Mouse (Mus musculus): ENCODE results near the gene Trappc6a. TPM values are rescaled to one million over a fixed set of nuclear protein-coding genes. Genes with fewer than 3 reads are reported as not detected.
A peak's percentile ranks its signal among the peaks of the same experiment; 100 is the strongest.

Gene Trappc6a
- polyA plus RNA-seq, 1 experiment from 2014 or later, result 51.0 TPM

GRCm38 (mm10) chr7:19557982-19558900, 50.0 kb downstream of the Trappc6a start:
- no peak for ATAC-seq (ENCODE audit: low FRiP score, low read depth)
- peak overlapping the region; percentile 99; the same call in 1 of the 2 replicates for H3K4me2 ChIP-seq (replicated peaks)
- H3K9ac ChIP-seq, result peak overlapping the region; percentile 29; the same call in 1 of the 2 replicates

DNA sequence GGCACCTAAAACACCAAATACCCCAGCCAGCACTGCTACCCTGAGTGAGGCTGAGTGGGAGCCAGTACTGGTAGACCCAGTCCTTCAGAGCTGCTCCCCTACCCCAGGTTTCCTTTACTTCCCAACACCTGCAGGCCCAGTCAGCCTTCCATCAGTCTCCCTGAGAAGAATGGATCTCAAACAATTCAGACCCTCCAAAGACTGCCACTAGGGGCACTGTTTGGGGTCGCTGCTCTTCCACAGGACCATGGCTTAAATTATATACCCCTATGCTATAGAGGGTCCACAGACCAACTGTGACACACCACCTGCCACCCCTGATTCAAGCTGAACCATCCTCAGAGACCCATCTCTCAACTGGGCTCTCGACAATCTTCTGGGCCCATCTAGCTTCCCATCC, 50.8 kb downstream of the Trappc6a start:
- Histone ChIP-seq H3K9me3 (no peaks in the 10 kb centered on the region), H3K4me2 (replicated peaks) (peak overlapping the region; percentile 99), H3K27ac (no peak overlapping the region), H3K4me1 (peaks cover 48% of the 10 kb centered on the region), H3K9ac (peak overlapping the region; percentile 29; the same call in 1 of the 2 replicates), H3K4me3 (no peak overlapping the region), H3K27me3 (replicated peaks) (no peaks in the 10 kb centered on the region), H3K36me3 (peaks cover 28% of the 10 kb centered on the region)
- ATAC-seq (ENCODE audit: low FRiP score, low read depth), result no peak
- 35% methylated on average over 2 of the region's 2 CpGs for WGBS

More at GRCm38 (mm10) chr7:19557982-19558900, 50.0 kb downstream of the Trappc6a start:
- no peak overlapping the region for H3K27ac ChIP-seq
- WGBS, result 97% methylated on average over 6 of the region's 6 CpGs
- peaks cover 50% of the 10 kb centered on the region for H3K4me1 ChIP-seq
- H3K4me3 ChIP-seq, result no peak overlapping the region
- H3K9me3 ChIP-seq, result no peaks in the 10 kb centered on the region
- no peaks in the 10 kb centered on the region for H3K27me3 ChIP-seq (replicated peaks)
- H3K36me3 ChIP-seq, result peaks cover 35% of the 10 kb centered on the region

- Histone ChIP-seq H3K4me2 (replicated peaks) (peak overlapping the region; percentile 99), H3K27me3 (replicated peaks) (no peaks in the 10 kb centered on the region), H3K27ac (no peak overlapping the region), H3K4me1 (peaks cover 40% of the 10 kb centered on the region), H3K9me3 (peaks cover 4% of the 10 kb centered on the region; the same call in 1 of the 2 replicates), H3K36me3 (peaks cover 32% of the 10 kb centered on the region), H3K4me3 (peak overlapping the region; percentile 80), H3K9ac (peak overlapping the region; percentile 92)
- ATAC-seq (ENCODE audit: low FRiP score, low read depth), result no peak
- 27% methylated on average over 11 of the region's 11 CpGs for WGBS
Measured at GRCm38 (mm10) chr7:19560491-19561260, 52.5 kb downstream of the Trappc6a start.

DNA sequence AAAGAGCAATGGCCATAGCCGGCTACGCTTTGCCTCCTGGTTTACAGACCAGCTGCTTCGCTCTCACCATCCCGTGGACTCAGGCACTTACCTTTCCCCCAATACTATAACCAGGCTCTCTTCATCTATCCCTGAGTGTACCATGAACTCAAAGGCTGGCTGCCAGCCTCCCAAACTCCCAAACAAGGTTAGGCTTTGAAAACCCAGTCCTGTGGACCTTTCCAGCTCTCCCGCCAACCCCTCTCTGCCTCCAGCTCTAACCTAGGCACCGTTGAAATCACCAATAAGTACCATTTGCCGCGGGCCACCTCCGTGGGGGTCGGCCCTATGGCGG, 53.2 kb downstream of the Trappc6a start:
- no peaks in the 10 kb centered on the region for H3K27me3 ChIP-seq (replicated peaks)
- peak overlapping the region; percentile 99 for H3K4me2 ChIP-seq (replicated peaks)
- H3K36me3 ChIP-seq, result peaks cover 35% of the 10 kb centered on the region
- peaks cover 40% of the 10 kb centered on the region for H3K4me1 ChIP-seq
- no peak for ATAC-seq (ENCODE audit: low FRiP score, low read depth)
- WGBS, result 2% methylated on average over 11 of the region's 11 CpGs
- H3K9ac ChIP-seq, result peak overlapping the region; percentile 92
- H3K27ac ChIP-seq, result peak overlapping the region; percentile 63; the same call in 1 of the 2 replicates
- peak overlapping the region; percentile 80 for H3K4me3 ChIP-seq
- H3K9me3 ChIP-seq, result peaks cover 4% of the 10 kb centered on the region; the same call in 1 of the 2 replicates

GRCm38 (mm10) chr7:19561765-19562642, 53.8 kb downstream of the Trappc6a start:
- H3K4me1 ChIP-seq, result peaks cover 40% of the 10 kb centered on the region
- H3K4me3 ChIP-seq, result peak overlapping the region; percentile 80
- no peaks in the 10 kb centered on the region for H3K27me3 ChIP-seq (replicated peaks)
- peaks cover 4% of the 10 kb centered on the region; the same call in 1 of the 2 replicates for H3K9me3 ChIP-seq
- H3K9ac ChIP-seq, result peak overlapping the region; percentile 92
- H3K27ac ChIP-seq, result peak overlapping the region; percentile 63
- H3K4me2 ChIP-seq (replicated peaks), result peak overlapping the region; percentile 99
- WGBS, result under 1% methylated on average over 102 of the region's 102 CpGs
- ATAC-seq (ENCODE audit: low FRiP score, low read depth), result peak; percentile 86
- peaks cover 34% of the 10 kb centered on the region for H3K36me3 ChIP-seq

DNA sequence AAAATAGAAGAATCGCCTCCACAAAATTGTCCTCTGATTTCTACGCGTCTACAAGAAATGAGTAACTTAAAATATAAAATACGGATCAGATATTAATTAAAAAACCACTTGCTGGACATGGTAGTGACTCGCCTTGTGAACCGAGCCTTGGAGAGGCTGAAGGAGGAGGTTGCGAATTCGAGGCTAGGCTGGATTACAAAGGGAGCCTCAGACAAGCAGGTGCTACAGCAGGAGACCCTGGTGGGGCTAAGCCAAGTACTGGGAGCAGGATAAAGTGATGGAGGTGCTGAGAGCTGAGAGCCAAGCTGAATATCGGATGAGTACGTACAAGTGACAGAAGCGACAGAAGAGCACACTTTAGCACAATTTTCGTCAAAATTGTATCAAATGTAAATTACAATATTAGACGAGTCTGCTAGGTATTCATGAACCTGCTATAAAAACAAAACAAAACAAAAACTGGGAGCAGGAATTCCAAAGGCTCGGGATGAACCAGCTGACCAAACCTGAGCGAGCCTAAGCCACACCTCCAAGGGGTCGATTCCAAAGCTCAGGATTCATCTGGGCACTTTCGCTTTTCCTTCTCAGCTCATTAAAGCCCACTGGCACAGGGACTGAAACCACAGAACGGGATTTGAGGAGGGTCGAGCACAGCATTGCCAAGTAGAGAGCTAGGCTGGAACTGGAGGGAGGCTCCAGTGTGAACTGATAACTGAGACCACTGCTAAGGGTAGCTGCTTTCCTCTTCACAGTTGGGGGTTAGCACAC, 54.6 kb downstream of the Trappc6a start, which contains the start of gene Ppp1r37:
Gene Ppp1r37, minus strand, starts transcription at position 434 of the 768 bp plus-strand sequence.
- peak; percentile 59 for ATAC-seq (ENCODE audit: low FRiP score, low read depth)
- Histone ChIP-seq H3K27ac (peak within 1 kb of the TSS; percentile 63), H3K4me3 (peak within 1 kb of the TSS; percentile 80), H3K4me1 (peaks cover 40% of the 10 kb centered on the region), H3K36me3 (peaks cover 32% of the 10 kb centered on the region), H3K9ac (peak within 1 kb of the TSS; percentile 92), H3K27me3 (replicated peaks) (no peaks in the 10 kb centered on the region), H3K9me3 (peaks cover 4% of the 10 kb centered on the region; the same call in 1 of the 2 replicates), H3K4me2 (replicated peaks) (peak within 1 kb of the TSS; percentile 99)
- WGBS, result 4% methylated on average over 19 of the region's 19 CpGs

DNA sequence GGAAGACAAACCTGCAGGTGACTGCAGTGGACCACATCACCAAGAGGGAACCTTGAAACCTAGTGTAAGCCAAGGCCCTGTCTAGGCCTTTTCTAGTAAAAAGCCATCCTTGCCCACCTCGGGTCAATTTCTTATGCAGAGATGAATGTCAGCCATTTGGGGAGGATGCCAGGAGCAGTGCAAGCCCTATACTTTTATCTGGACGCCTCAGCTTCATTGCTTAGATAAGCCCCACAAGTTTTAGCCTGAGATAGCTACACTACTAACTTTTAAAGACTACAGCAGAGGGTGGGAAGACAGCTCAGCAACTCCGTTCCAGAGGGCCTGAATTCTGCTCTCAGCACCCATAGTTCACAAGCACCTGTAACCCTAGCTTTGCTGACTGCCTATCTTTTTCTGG, 55.7 kb downstream of the Trappc6a start:
- H3K36me3 ChIP-seq, result peaks cover 30% of the 10 kb centered on the region
- H3K4me1 ChIP-seq, result peaks cover 32% of the 10 kb centered on the region
- H3K4me3 ChIP-seq, result no peak overlapping the region
- no peak overlapping the region for H3K27ac ChIP-seq
- no peaks in the 10 kb centered on the region for H3K27me3 ChIP-seq (replicated peaks)
- ATAC-seq (ENCODE audit: low FRiP score, low read depth), result no peak
- H3K9ac ChIP-seq, result no peak overlapping the region
- H3K4me2 ChIP-seq (replicated peaks), result 0 out of 2 replicates have a peak overlapping the region, but pooled peaks have one; percentile 99
- 90% methylated on average over 3 of the region's 3 CpGs for WGBS
- peaks cover 4% of the 10 kb centered on the region; the same call in 1 of the 2 replicates for H3K9me3 ChIP-seq

GRCm38 (mm10) chr7:19564455-19564854, 56.3 kb downstream of the Trappc6a start:
- Histone ChIP-seq H3K4me1 (peaks cover 26% of the 10 kb centered on the region), H3K9me3 (peaks cover 4% of the 10 kb centered on the region; the same call in 1 of the 2 replicates), H3K4me2 (replicated peaks) (no peak overlapping the region), H3K27ac (no peak overlapping the region), H3K9ac (no peak overlapping the region), H3K27me3 (replicated peaks) (no peaks in the 10 kb centered on the region), H3K4me3 (no peak overlapping the region), H3K36me3 (peaks cover 34% of the 10 kb centered on the region)
- ATAC-seq (ENCODE audit: low FRiP score, low read depth), result no peak
- 86% methylated on average over 4 of the region's 4 CpGs for WGBS

Data from neural tube, embryonic 12.5 days (tissue).